25 mouse cellular contexts compared by ENCODE assay signal in genomic region chr2:11011041-11011962, GRCm38 (mm10).
A peak's percentile ranks its signal among the peaks of the same experiment; 100 is the strongest.
DNase-seq lines count a peak whose midpoint lies in the region; ATAC-seq and TF ChIP-seq lines count a peak whose summit lies in the region.
"Had no signal": no experiment of that assay in that cellular context is flagged by ENCODE, and none has a peak within 500 bp of the region (broad histone marks: within the 10 kb centered on the region; RNA-seq: fewer than 3 reads in every experiment).

No protein-coding gene starts in this region.

- no peaks in the 10 kb centered on the region for H3K27me3 ChIP-seq in hindbrain, embryonic 12.5 days
- H3K27me3 ChIP-seq in hindbrain, embryonic 10.5 days (ENCODE audit: insufficient read depth, poor library complexity, severe bottlenecking) = no peaks in the 10 kb centered on the region
- H3K27me3 ChIP-seq in neural tube, embryonic 11.5 days (ENCODE audit: control insufficient read depth, insufficient read depth, low read length) = no peaks in the 10 kb centered on the region
- no peaks in the 10 kb centered on the region for H3K27me3 ChIP-seq in thymus, adult 2 months (ENCODE audit: control insufficient read depth, insufficient read depth, low read length)
- H3K27me3 ChIP-seq: embryonic facial prominence, embryonic 15.5 days; heart, embryonic 15.5 days; kidney, embryonic 15.5 days; limb, embryonic 12.5 days; liver, embryonic 12.5 days; megakaryocyte, embryonic 14.5 days had no signal

- WGBS in hindbrain, embryonic 12.5 days = 51% methylated on average over 11 of the region's 11 CpGs
- 68% methylated on average over 11 of the region's 11 CpGs for WGBS in hindbrain, embryonic 10.5 days
- WGBS in neural tube, embryonic 11.5 days = 51% methylated on average over 11 of the region's 11 CpGs
- WGBS in thymus, adult 2 months = 91% methylated on average over 11 of the region's 11 CpGs

- no peaks in the 10 kb centered on the region for H3K36me3 ChIP-seq in hindbrain, embryonic 12.5 days
- H3K36me3 ChIP-seq in hindbrain, embryonic 10.5 days = no peaks in the 10 kb centered on the region
- no peaks in the 10 kb centered on the region for H3K36me3 ChIP-seq in neural tube, embryonic 11.5 days (ENCODE audit: control insufficient read depth, insufficient read depth, low read length)
- H3K36me3 ChIP-seq in thymus, adult 2 months (ENCODE audit: control insufficient read depth, insufficient read depth, low read length) = no peaks in the 10 kb centered on the region
- H3K36me3 ChIP-seq: embryonic facial prominence, embryonic 15.5 days; G1E; heart, embryonic 15.5 days; kidney, embryonic 15.5 days; limb, embryonic 12.5 days; liver, embryonic 12.5 days had no signal

- no peaks in the 10 kb centered on the region for H3K9me3 ChIP-seq in hindbrain, embryonic 12.5 days (replicated peaks)
- H3K9me3 ChIP-seq in hindbrain, embryonic 10.5 days = no peaks in the 10 kb centered on the region
- H3K9me3 ChIP-seq in neural tube, embryonic 11.5 days (ENCODE audit: control insufficient read depth, low read length) = no peaks in the 10 kb centered on the region
- H3K9me3 ChIP-seq: embryonic facial prominence, embryonic 15.5 days; G1E; heart, embryonic 15.5 days; kidney, embryonic 15.5 days; limb, embryonic 12.5 days; liver, embryonic 12.5 days; megakaryocyte, embryonic 14.5 days had no signal

- H3K9ac ChIP-seq in hindbrain, embryonic 12.5 days = no peak overlapping the region
- no peak overlapping the region for H3K9ac ChIP-seq in neural tube, embryonic 11.5 days (ENCODE audit: low read length)
- H3K9ac ChIP-seq: embryonic facial prominence, embryonic 15.5 days; heart, embryonic 15.5 days; kidney, embryonic 15.5 days; limb, embryonic 12.5 days; liver, embryonic 12.5 days had no signal

- peaks cover 3% of the 10 kb centered on the region for H3K4me1 ChIP-seq in hindbrain, embryonic 12.5 days
- H3K4me1 ChIP-seq in hindbrain, embryonic 10.5 days (replicated peaks) = peaks cover 8% of the 10 kb centered on the region; the same call in 1 of the 2 replicates
- H3K4me1 ChIP-seq in neural tube, embryonic 11.5 days (ENCODE audit: control insufficient read depth, insufficient read depth, low read length) = no peaks in the 10 kb centered on the region
- peaks cover 6% of the 10 kb centered on the region for H3K4me1 ChIP-seq in thymus, adult 2 months (replicated peaks; ENCODE audit: control insufficient read depth, insufficient read depth, low read length)
- H3K4me1 ChIP-seq: embryonic facial prominence, embryonic 15.5 days; heart, embryonic 15.5 days; kidney, embryonic 15.5 days; limb, embryonic 12.5 days; liver, embryonic 12.5 days had no signal

- TF ChIP-seq POLR2A in thymus, adult 2 months (IDR thresholded peaks at IDR 0.05; ENCODE audit: control insufficient read depth, extremely low read depth, insufficient read depth, low read length, poor library complexity) = no peak

- peak; percentile 20 for DNase-seq in embryo, embryonic 10 days (ENCODE audit: low spot score)
- DNase-seq in embryo, embryonic 9.5 days (ENCODE audit: extremely low spot score) = no peak
- no peak for DNase-seq in hindbrain, embryonic 10.5 days (ENCODE audit: low spot score)
- DNase-seq in neural tube, embryonic 11.5 days (ENCODE audit: low spot score) = peak; percentile 34
- DNase-seq in neural tube, embryonic 10.5 days (ENCODE audit: extremely low spot score, low spot score) = no peak
- DNase-seq in thymus, adult 2 months = no peak
- DNase-seq in gastrocnemius, adult 18-20 months (ENCODE audit: low spot score) = no peak
- DNase-seq: adrenal gland, postnatal 10 days; cerebellum, adult 9-11 months; gastrocnemius, postnatal 14 days; heart, postnatal 4 days; kidney, postnatal 4 days; lung, adult 2 months; right cerebral cortex, adult 18-20 months; thymus, postnatal 14 days had no signal

- no peak overlapping the region for H3K4me3 ChIP-seq in hindbrain, embryonic 12.5 days
- H3K4me3 ChIP-seq in hindbrain, embryonic 10.5 days = no peak overlapping the region
- no peak overlapping the region for H3K4me3 ChIP-seq in neural tube, embryonic 11.5 days (ENCODE audit: low read depth, low read length)
- H3K4me3 ChIP-seq in thymus, adult 2 months (ENCODE audit: control insufficient read depth, insufficient read depth, low read length) = no peak overlapping the region
- H3K4me3 ChIP-seq: embryonic facial prominence, embryonic 15.5 days; heart, embryonic 15.5 days; kidney, embryonic 15.5 days; limb, embryonic 12.5 days; liver, embryonic 12.5 days; megakaryocyte, embryonic 14.5 days had no signal

- H3K4me2 ChIP-seq in hindbrain, embryonic 12.5 days (replicated peaks) = no peak overlapping the region
- no peak overlapping the region for H3K4me2 ChIP-seq in neural tube, embryonic 11.5 days (ENCODE audit: low read depth)
- H3K4me2 ChIP-seq: embryonic facial prominence, embryonic 15.5 days; heart, embryonic 15.5 days; kidney, embryonic 15.5 days; limb, embryonic 12.5 days; liver, embryonic 12.5 days had no signal

- peak; percentile 64; the same call in 1 of the 2 replicates for ATAC-seq in hindbrain, embryonic 12.5 days (ENCODE audit: low FRiP score)
- ATAC-seq in neural tube, embryonic 11.5 days (ENCODE audit: insufficient read depth, low FRiP score, low TSS enrichment) = peak; percentile 83
- ATAC-seq: activated CD4-positive, CD25-positive, alpha-beta regulatory T cell, adult 4 months; intestine, embryonic 16.5 days; liver, embryonic 12.5 days had no signal

- no peak for TF ChIP-seq CTCF in thymus, adult 2 months (IDR thresholded peaks at IDR 0.05; ENCODE audit: borderline replicate concordance, control insufficient read depth, extremely low read depth, insufficient read depth, low read length, poor library complexity)

- H3K27ac ChIP-seq in hindbrain, embryonic 12.5 days = no peak overlapping the region
- H3K27ac ChIP-seq in hindbrain, embryonic 10.5 days = no peak overlapping the region
- H3K27ac ChIP-seq in neural tube, embryonic 11.5 days (ENCODE audit: low read depth, low read length) = no peak overlapping the region
- no peak overlapping the region for H3K27ac ChIP-seq in thymus, adult 2 months (ENCODE audit: control insufficient read depth, insufficient read depth, low read length)
- H3K27ac ChIP-seq: embryonic facial prominence, embryonic 15.5 days; heart, embryonic 15.5 days; kidney, embryonic 15.5 days; limb, embryonic 12.5 days; liver, embryonic 12.5 days had no signal

Comparison
In these comparisons a context has a peak if more than half of its experiments do, and no peak if none do; other contexts are left out.
1. DNase-seq: peak in embryo, embryonic 10 days (single experiment) and neural tube, embryonic 11.5 days (single experiment); none in embryo, embryonic 9.5 days (single experiment), hindbrain, embryonic 10.5 days (single experiment), neural tube, embryonic 10.5 days (single experiment), thymus, adult 2 months (single experiment) and gastrocnemius, adult 18-20 months (single experiment).